Mouse (Mus musculus) 416B (cell line): Measurements from ENCODE around the gene Appbp2.
"Not testable (repeated sequence)": the region's sequence is repeated elsewhere in the genome, so short reads cannot be mapped to it uniquely, and the experiment has no call there.

Experiments
- DNase-seq: peaks from one replicate; pipeline ENCODE4 v3.0.0; 2011; ENCODE audit warnings: low read depth

The Appbp2 gene

GRCm38 (mm10) chr11:85222561-85222960, 12.4 kb downstream of the Appbp2 start:
- DNase-seq = no peak

- no peak for DNase-seq
Measured at GRCm38 (mm10) chr11:85219014-85219413, 15.9 kb downstream of the Appbp2 start.

- no peak for DNase-seq
Measured at GRCm38 (mm10) chr11:85214679-85215078, 20.3 kb downstream of the Appbp2 start.

- DNase-seq = no peak
Measured at GRCm38 (mm10) chr11:85213215-85213614, 21.7 kb downstream of the Appbp2 start.

GRCm38 (mm10) chr11:85211151-85211550, 23.8 kb downstream of the Appbp2 start:
- peak; percentile 24 for DNase-seq

GRCm38 (mm10) chr11:85206231-85206630, 28.7 kb downstream of the Appbp2 start:
- no peak for DNase-seq

GRCm38 (mm10) chr11:85198906-85199305, 36.0 kb downstream of the Appbp2 start:
- DNase-seq = no peak

- DNase-seq = no peak
Measured at GRCm38 (mm10) chr11:85196046-85196445, 38.9 kb downstream of the Appbp2 start.

- no peak for DNase-seq
Measured at GRCm38 (mm10) chr11:85194206-85194605, 40.7 kb downstream of the Appbp2 start.

GRCm38 (mm10) chr11:85190741-85191140, 44.2 kb downstream of the Appbp2 start:
- no peak for DNase-seq

- DNase-seq = no peak
Measured at GRCm38 (mm10) chr11:85189110-85189509, 45.8 kb downstream of the Appbp2 start.

GRCm38 (mm10) chr11:85184839-85185238, 50.1 kb downstream of the Appbp2 start:
- DNase-seq = no peak

GRCm38 (mm10) chr11:85184082-85184481, 50.8 kb downstream of the Appbp2 start:
- peak; percentile 82 for DNase-seq

GRCm38 (mm10) chr11:85183284-85183779, 51.6 kb downstream of the Appbp2 start:
- no peak for DNase-seq

- peak; percentile 64 for DNase-seq
Measured at GRCm38 (mm10) chr11:85182617-85183283, 52.2 kb downstream of the Appbp2 start.

GRCm38 (mm10) chr11:85178413-85178812, 56.5 kb downstream of the Appbp2 start:
- DNase-seq = no peak

- DNase-seq = peak; percentile 52
Measured at GRCm38 (mm10) chr11:85177761-85178160, 57.2 kb downstream of the Appbp2 start.

- DNase-seq = peak; percentile 54
Measured at GRCm38 (mm10) chr11:85175941-85176340, 59.0 kb downstream of the Appbp2 start.

- DNase-seq = no peak
Measured at GRCm38 (mm10) chr11:85170833-85171232, 64.1 kb downstream of the Appbp2 start.

- peak; percentile 89 for DNase-seq
Measured at GRCm38 (mm10) chr11:85170058-85170740, 64.7 kb downstream of the Appbp2 start, which contains the start of gene 1700125H20Rik. 1700125H20Rik (plus strand) TSS chr11:85170404.

- DNase-seq = no peak
Measured at GRCm38 (mm10) chr11:85167503-85167902, 67.4 kb downstream of the Appbp2 start.

GRCm38 (mm10) chr11:85164371-85164770, 70.6 kb downstream of the Appbp2 start:
- no peak for DNase-seq

- DNase-seq = not testable (repeated sequence)
Measured at GRCm38 (mm10) chr11:85163014-85163413, 71.9 kb downstream of the Appbp2 start.
